Comparison of ENCODE assay signal across 8 mouse cellular contexts in genomic region chr10:93430915-93431522, GRCm38 (mm10). TPM values are rescaled to one million over a fixed set of nuclear protein-coding genes. Genes with fewer than 3 reads are reported as not detected.
DNase-seq lines count a peak whose midpoint lies in the region; ATAC-seq lines count a peak whose summit lies in the region.

No protein-coding gene starts in this region.

- peaks cover 16% of the 10 kb centered on the region for H3K4me1 ChIP-seq in heart, embryonic 11.5 days (ENCODE audit: control insufficient read depth, insufficient read depth, low read length)
- peaks cover 16% of the 10 kb centered on the region for H3K4me1 ChIP-seq in hindbrain, embryonic 12.5 days
- H3K4me1 ChIP-seq in liver, embryonic 15.5 days (replicated peaks) = peaks cover 23% of the 10 kb centered on the region
- H3K4me1 ChIP-seq in neural tube, embryonic 14.5 days (ENCODE audit: control insufficient read depth, insufficient read depth, low read length) = peaks cover 6% of the 10 kb centered on the region; the same call in 1 of the 2 replicates

- no peaks in the 10 kb centered on the region for H3K27me3 ChIP-seq in heart, embryonic 11.5 days (ENCODE audit: control insufficient read depth, insufficient read depth, low read length)
- no peaks in the 10 kb centered on the region; the same call in 1 of the 2 replicates for H3K27me3 ChIP-seq in hindbrain, embryonic 12.5 days
- H3K27me3 ChIP-seq in liver, embryonic 15.5 days = 0 out of 2 replicates have a peak, but pooled peaks cover 5% of the 10 kb centered on the region
- H3K27me3 ChIP-seq in neural tube, embryonic 14.5 days (ENCODE audit: control insufficient read depth, insufficient read depth, low read length) = no peaks in the 10 kb centered on the region

- H3K4me3 ChIP-seq in heart, embryonic 11.5 days (ENCODE audit: low read depth, low read length) = peak overlapping the region; percentile 22
- peak overlapping the region; percentile 25 for H3K4me3 ChIP-seq in hindbrain, embryonic 12.5 days
- peak overlapping the region; percentile 29 for H3K4me3 ChIP-seq in liver, embryonic 15.5 days (replicated peaks)
- peak overlapping the region; percentile 20 for H3K4me3 ChIP-seq in neural tube, embryonic 14.5 days (ENCODE audit: low read depth, low read length)

- H3K9ac ChIP-seq in heart, embryonic 11.5 days (ENCODE audit: low read depth, low read length) = peak overlapping the region; percentile 57
- H3K9ac ChIP-seq in hindbrain, embryonic 12.5 days = peak overlapping the region; percentile 59
- H3K9ac ChIP-seq in liver, embryonic 15.5 days = peak overlapping the region; percentile 15; the same call in 1 of the 2 replicates
- H3K9ac ChIP-seq in neural tube, embryonic 14.5 days (replicated peaks; ENCODE audit: low read depth, low read length) = peak overlapping the region; percentile 37; the same call in 1 of the 2 replicates

- 14% methylated on average over 22 of the region's 22 CpGs for WGBS in heart, embryonic 11.5 days (ENCODE audit: insufficient replicate concordance)
- WGBS in hindbrain, embryonic 12.5 days = 13% methylated on average over 22 of the region's 22 CpGs
- WGBS in liver, embryonic 15.5 days (ENCODE audit: insufficient replicate concordance) = 14% methylated on average over 22 of the region's 22 CpGs
- WGBS in neural tube, embryonic 14.5 days = 11% methylated on average over 22 of the region's 22 CpGs

- no peak for DNase-seq in heart, adult 9 months (ENCODE audit: low spot score in 2 of 2)
- DNase-seq in embryo, embryonic 10 days (ENCODE audit: low spot score) = peak; percentile 79
- DNase-seq in left cerebral cortex, adult 8-10 months (ENCODE audit: low spot score in 2 of 2) = no peak
- no peak for DNase-seq in cerebellum, adult 9-10 months

- H3K9me3 ChIP-seq in heart, embryonic 11.5 days (replicated peaks; ENCODE audit: control insufficient read depth, low read length) = no peaks in the 10 kb centered on the region
- no peaks in the 10 kb centered on the region for H3K9me3 ChIP-seq in hindbrain, embryonic 12.5 days (replicated peaks)
- no peaks in the 10 kb centered on the region for H3K9me3 ChIP-seq in liver, embryonic 15.5 days (replicated peaks)
- no peaks in the 10 kb centered on the region for H3K9me3 ChIP-seq in neural tube, embryonic 14.5 days (ENCODE audit: control insufficient read depth, low read length)

- peak overlapping the region; percentile 70 for H3K27ac ChIP-seq in heart, embryonic 11.5 days (ENCODE audit: low read depth, low read length)
- peak overlapping the region; percentile 73 for H3K27ac ChIP-seq in hindbrain, embryonic 12.5 days
- no peak overlapping the region for H3K27ac ChIP-seq in liver, embryonic 15.5 days (replicated peaks)
- H3K27ac ChIP-seq in neural tube, embryonic 14.5 days (ENCODE audit: low read depth, low read length) = peak overlapping the region; percentile 62; the same call in 1 of the 2 replicates

- ATAC-seq in heart, embryonic 11.5 days (replicated peaks; ENCODE audit: insufficient number of reproducible peaks, low FRiP score, low TSS enrichment) = no peak
- peak; percentile 66 for ATAC-seq in hindbrain, embryonic 12.5 days (ENCODE audit: low FRiP score)
- ATAC-seq in liver, embryonic 15.5 days (ENCODE audit: insufficient read depth) = no peak
- ATAC-seq in neural tube, embryonic 14.5 days (ENCODE audit: low read depth) = peak; percentile 65

- no peaks in the 10 kb centered on the region for H3K36me3 ChIP-seq in heart, embryonic 11.5 days (ENCODE audit: control insufficient read depth, insufficient read depth, low read length)
- no peaks in the 10 kb centered on the region for H3K36me3 ChIP-seq in hindbrain, embryonic 12.5 days
- H3K36me3 ChIP-seq in liver, embryonic 15.5 days (replicated peaks) = no peaks in the 10 kb centered on the region
- H3K36me3 ChIP-seq in neural tube, embryonic 14.5 days (ENCODE audit: control insufficient read depth, insufficient read depth, low read length) = no peaks in the 10 kb centered on the region

- H3K4me2 ChIP-seq in heart, embryonic 11.5 days = peak overlapping the region; percentile 68
- H3K4me2 ChIP-seq in hindbrain, embryonic 12.5 days (replicated peaks) = peak overlapping the region; percentile 58
- peak overlapping the region; percentile 58 for H3K4me2 ChIP-seq in liver, embryonic 15.5 days
- peak overlapping the region; percentile 44 for H3K4me2 ChIP-seq in neural tube, embryonic 14.5 days (ENCODE audit: low read depth, low read length)

RNA-seq across cellular contexts. Expression of gene Lta4h, which starts 22.2 kb away (rescaled TPM):
- 274 and 286 TPM in 2 replicates for polyA plus RNA-seq in heart, embryonic 11.5 days (2014; fragmentation: Nextera tagmentation; extraction: Ambion mirVana)
- 144 and 147 TPM in 2 replicates for polyA plus RNA-seq in hindbrain, embryonic 12.5 days (2016; fragmentation: Nextera tagmentation; extraction: Ambion mirVana)
- 77.2 and 81.6 TPM in 2 replicates for polyA plus RNA-seq in liver, embryonic 15.5 days (2015; fragmentation: Nextera tagmentation; extraction: Ambion mirVana)
- polyA plus RNA-seq in neural tube, embryonic 14.5 days (2014; fragmentation: Nextera tagmentation; extraction: Ambion mirVana) = 70.6 and 87.2 TPM in 2 replicates
- 10 to 100 TPM; 59.6 to 70.9 (median 63.2) TPM for total RNA-seq in left cerebral cortex, adult 8-10 months (2022)

RNA-seq across cellular contexts. Expression of gene Hal, which starts 57.5 kb away (rescaled TPM):
- not detected in 2 replicates for polyA plus RNA-seq in heart, embryonic 11.5 days (2014; fragmentation: Nextera tagmentation; extraction: Ambion mirVana)
- 0.10 TPM in 1 of 2 replicates, not detected in the other for polyA plus RNA-seq in hindbrain, embryonic 12.5 days (2016; fragmentation: Nextera tagmentation; extraction: Ambion mirVana)
- 7.7 and 8.1 TPM in 2 replicates for polyA plus RNA-seq in liver, embryonic 15.5 days (2015; fragmentation: Nextera tagmentation; extraction: Ambion mirVana)
- 0.05 TPM in 1 of 2 replicates, not detected in the other for polyA plus RNA-seq in neural tube, embryonic 14.5 days (2014; fragmentation: Nextera tagmentation; extraction: Ambion mirVana)
- total RNA-seq in left cerebral cortex, adult 8-10 months (2022) = under 1 TPM in 2 of 4 experiments, not detected in 2; 0.27 to 0.34 TPM

Comparison
In these comparisons a context has a peak if more than half of its experiments do, and no peak if none do; other contexts are left out.
1. ATAC-seq: peak in hindbrain, embryonic 12.5 days (single experiment) and neural tube, embryonic 14.5 days (single experiment); none in heart, embryonic 11.5 days (single experiment) and liver, embryonic 15.5 days (single experiment).
2. Peak in every context shown above with its lines, with median percentiles within 50 percentile points of each other: H3K4me2 ChIP-seq, H3K4me3 ChIP-seq and H3K9ac ChIP-seq.